Mouse (Mus musculus): Measurements from ENCODE around the gene Mrpl20.

DNA sequence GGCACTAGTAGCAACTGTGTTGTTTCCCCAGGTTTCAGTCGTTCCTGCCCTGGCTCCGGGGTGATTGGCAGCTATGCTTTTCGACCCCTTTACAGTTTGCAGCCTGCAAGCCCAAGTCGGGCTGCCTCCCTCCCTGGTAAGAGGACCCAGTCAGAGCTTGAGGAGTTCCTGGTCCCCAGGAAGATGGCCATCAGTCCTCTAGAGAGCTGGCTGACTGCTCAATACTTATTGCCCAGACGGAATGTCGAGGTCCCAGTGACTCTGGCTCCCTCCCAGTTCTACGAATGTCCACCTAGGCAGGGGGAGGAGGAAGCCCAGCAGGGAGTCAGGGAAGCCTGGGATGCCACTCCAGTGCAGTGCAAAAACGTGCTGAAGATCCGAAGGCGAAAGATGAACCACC lies 29.6 kb downstream of the Mrpl20 start:
- TF ChIP-seq ETS1 (IDR thresholded peaks at IDR 0.05; ENCODE audit: low read depth, low read length) (no peak), JUND (IDR thresholded peaks at IDR 0.05; ENCODE audit: low read depth, low read length) (no peak), USF1 (IDR thresholded peaks at IDR 0.05; ENCODE audit: low read depth, low read length) (no peak)

All from MEL (cell line).